ENCODE assay signal across 8 mouse cellular contexts in genomic region chr2:129038426-129038936, GRCm38 (mm10). TPM values are rescaled to one million over a fixed set of nuclear protein-coding genes. Genes with fewer than 3 reads are reported as not detected.
DNase-seq lines count a peak whose midpoint lies in the region; ATAC-seq and TF ChIP-seq lines count a peak whose summit lies in the region.

No protein-coding gene starts in this region.

- peak; percentile 43 for ATAC-seq in lung, postnatal 0 days

- peaks cover 8% of the 10 kb centered on the region; the same call in 1 of the 2 replicates for H3K4me1 ChIP-seq in lung, postnatal 0 days (ENCODE audit: insufficient read depth, low read depth, low read length)

- H3K36me3 ChIP-seq in lung, postnatal 0 days (ENCODE audit: insufficient read depth, low read length): no peaks in the 10 kb centered on the region

- H3K9me3 ChIP-seq in lung, postnatal 0 days (ENCODE audit: low read length): no peaks in the 10 kb centered on the region

- no peak overlapping the region for H3K9ac ChIP-seq in lung, postnatal 0 days (replicated peaks; ENCODE audit: low read depth)

- WGBS in lung, postnatal 0 days: 10% methylated on average over 15 of the region's 15 CpGs

- TF ChIP-seq CTCF in lung, postnatal 0 days (IDR thresholded peaks at IDR 0.05): no peak

- no peak for TF ChIP-seq EP300 in lung, postnatal 0 days (IDR thresholded peaks at IDR 0.05)

- H3K4me2 ChIP-seq in lung, postnatal 0 days (replicated peaks; ENCODE audit: low read depth, low read length): peak overlapping the region; percentile 68

- DNase-seq in gastrocnemius, postnatal 10 days: peak; percentile 19
- DNase-seq in gastrocnemius, postnatal 4 days (ENCODE audit: low spot score in 2 of 2): no peak
- DNase-seq in right cerebral cortex, postnatal 4 days: peak; percentile 19
- no peak for DNase-seq in right cerebral cortex, postnatal 25 days
- DNase-seq in heart, postnatal 4 days: peak; percentile 11
- DNase-seq in lung, postnatal 0 days (ENCODE audit: low spot score): no peak
- DNase-seq in spleen, adult 12 weeks (ENCODE audit: low spot score): no peak
- DNase-seq in spleen, postnatal 10 days (ENCODE audit: low spot score in 2 of 2): no peak

- 0 out of 2 replicates have a peak, but pooled peaks cover 4% of the 10 kb centered on the region for H3K27me3 ChIP-seq in lung, postnatal 0 days (replicated peaks; ENCODE audit: insufficient read depth, low read length)

- peak overlapping the region; percentile 37 for H3K4me3 ChIP-seq in lung, postnatal 0 days (ENCODE audit: low read depth, low read length)

- H3K27ac ChIP-seq in lung, postnatal 0 days (ENCODE audit: low read length): no peak overlapping the region

RNA-seq across cellular contexts. Expression of gene Vinac1, which starts 9.5 kb away (rescaled TPM):
- under 1 TPM in 1 of 2 experiments, not detected in 1; 0.07 TPM for total RNA-seq in gastrocnemius, postnatal 10 days (2021)
- total RNA-seq in gastrocnemius, postnatal 4 days (2021): under 1 TPM; 0.05 to 0.18 TPM
- total RNA-seq in heart, postnatal 4 days (2021): under 1 TPM in 1 of 2 experiments, not detected in 1; 0.07 TPM
- polyA plus RNA-seq in lung, postnatal 0 days (2015; fragmentation: Nextera tagmentation; extraction: Ambion mirVana): 0.18 and 0.23 TPM in 2 replicates

RNA-seq across cellular contexts. Expression of gene Ttl, which starts 27.3 kb away (rescaled TPM):
- 10 to 100 TPM in 1 of 2 experiments, 1 to 10 TPM in 1; 8.9 to 11.2 TPM for total RNA-seq in gastrocnemius, postnatal 10 days (2021)
- 10 to 100 TPM; 17.0 to 18.3 TPM for total RNA-seq in gastrocnemius, postnatal 4 days (2021)
- 10 to 100 TPM; 18.7 to 18.9 TPM for total RNA-seq in heart, postnatal 4 days (2021)
- 10.0 and 11.6 TPM in 2 replicates for polyA plus RNA-seq in lung, postnatal 0 days (2015; fragmentation: Nextera tagmentation; extraction: Ambion mirVana)

Comparison
In these comparisons a context has a peak if more than half of its experiments do, and no peak if none do; other contexts are left out.
1. DNase-seq: peak in gastrocnemius, postnatal 10 days (single experiment), right cerebral cortex, postnatal 4 days (single experiment) and heart, postnatal 4 days (single experiment); none in gastrocnemius, postnatal 4 days (0 of 2), right cerebral cortex, postnatal 25 days (single experiment), lung, postnatal 0 days (single experiment), spleen, adult 12 weeks (single experiment) and spleen, postnatal 10 days (0 of 2).